Mouse (Mus musculus) thymus, postnatal 0 days (tissue): ENCODE measurements around the gene Chst8. TPM values are rescaled to one million over a fixed set of nuclear protein-coding genes. Genes with fewer than 3 reads are reported as not detected.

Source experiments
- DNase-seq: peaks from one replicate; pipeline ENCODE4 v3.0.0-alpha.2; 2015; ENCODE audit warnings: low spot score
- polyA plus RNA-seq: library from polyadenylated mRNA; unstranded; fragments of >200 nt; fragmentation: Nextera tagmentation; extraction: Ambion mirVana; gene quantifications from 2 replicates; pipeline ENCODE4 v1.2.1, GENCODE M21; 2015

Gene Chst8
- polyA plus RNA-seq, 1 experiment from 2014 or later, result 3.6 TPM

GRCm38 (mm10) chr7:34752151-34752762, 60.3 kb downstream of the Chst8 start:
- no peak for DNase-seq

GRCm38 (mm10) chr7:34750350-34750749, 62.2 kb downstream of the Chst8 start:
- DNase-seq, result no peak

GRCm38 (mm10) chr7:34749753-34750152, 62.8 kb downstream of the Chst8 start:
- peak; percentile 40 for DNase-seq

GRCm38 (mm10) chr7:34748501-34748900, 64.0 kb downstream of the Chst8 start:
- peak; percentile 66 for DNase-seq

- no peak for DNase-seq
Observed at GRCm38 (mm10) chr7:34747661-34748060, 64.8 kb downstream of the Chst8 start.

DNA sequence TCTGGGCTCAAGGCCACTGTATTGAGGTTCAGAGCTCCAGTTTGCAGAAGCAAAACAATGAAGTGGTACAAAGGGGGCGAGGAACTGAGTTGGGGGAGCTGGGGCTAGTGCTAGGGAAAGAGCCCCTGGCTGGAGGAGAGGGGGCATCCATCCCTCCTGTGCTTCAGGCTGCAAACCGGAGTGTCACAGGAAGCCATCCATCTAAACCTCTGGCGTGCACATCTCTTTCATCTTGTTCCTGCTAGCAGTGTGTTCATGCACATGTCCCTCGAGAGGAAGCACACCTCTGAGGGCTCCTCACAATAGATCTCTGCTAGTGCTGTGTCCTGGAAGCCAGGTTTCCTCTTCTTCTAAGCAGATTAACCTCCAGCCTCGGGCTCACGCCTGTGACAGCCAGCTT, 65.9 kb downstream of the Chst8 start:
- no peak for DNase-seq

GRCm38 (mm10) chr7:34746165-34746564, 66.3 kb downstream of the Chst8 start:
- DNase-seq, result peak; percentile 56

GRCm38 (mm10) chr7:34745426-34745825, 67.1 kb downstream of the Chst8 start:
- no peak for DNase-seq

DNA sequence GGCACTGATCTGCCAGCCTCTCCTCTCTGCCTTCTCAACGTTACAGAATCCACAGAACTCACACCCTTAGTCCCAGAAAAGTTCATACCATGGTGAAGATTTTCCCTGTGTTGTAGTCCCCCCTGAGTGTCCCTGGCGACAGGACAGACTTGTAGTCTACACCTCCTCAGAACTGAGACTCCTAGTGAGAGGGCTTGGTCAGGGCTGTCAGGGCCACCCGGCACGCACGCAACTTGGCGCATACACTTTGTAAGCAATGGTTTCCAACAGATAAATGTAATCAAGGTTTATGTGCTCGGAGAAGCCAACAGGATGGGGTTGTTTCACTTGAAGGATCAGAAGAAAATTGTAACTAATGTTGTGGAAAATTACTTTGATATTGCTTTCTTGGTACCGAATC, 67.5 kb downstream of the Chst8 start:
- DNase-seq, result no peak

GRCm38 (mm10) chr7:34743411-34744085, 69.0 kb downstream of the Chst8 start:
- no peak for DNase-seq

DNA sequence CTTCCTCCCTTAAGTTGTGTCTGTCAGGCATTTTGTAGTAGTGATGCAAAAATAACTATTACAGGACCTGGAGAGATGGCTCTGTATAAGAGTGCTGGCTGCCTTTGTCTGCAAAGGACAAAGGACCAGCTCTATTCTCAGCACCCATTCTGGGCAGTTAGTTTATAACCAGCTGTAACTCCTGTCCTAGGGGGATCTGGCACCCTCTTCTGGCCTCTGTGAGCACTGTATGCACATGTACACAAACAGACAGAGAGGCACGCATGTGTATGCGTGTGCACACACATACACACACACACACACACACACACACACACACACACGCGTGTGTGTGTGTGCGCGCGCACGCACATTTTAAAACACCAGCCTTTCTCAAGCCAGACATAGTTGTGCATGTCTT, 73.1 kb downstream of the Chst8 start:
- no peak for DNase-seq

DNA sequence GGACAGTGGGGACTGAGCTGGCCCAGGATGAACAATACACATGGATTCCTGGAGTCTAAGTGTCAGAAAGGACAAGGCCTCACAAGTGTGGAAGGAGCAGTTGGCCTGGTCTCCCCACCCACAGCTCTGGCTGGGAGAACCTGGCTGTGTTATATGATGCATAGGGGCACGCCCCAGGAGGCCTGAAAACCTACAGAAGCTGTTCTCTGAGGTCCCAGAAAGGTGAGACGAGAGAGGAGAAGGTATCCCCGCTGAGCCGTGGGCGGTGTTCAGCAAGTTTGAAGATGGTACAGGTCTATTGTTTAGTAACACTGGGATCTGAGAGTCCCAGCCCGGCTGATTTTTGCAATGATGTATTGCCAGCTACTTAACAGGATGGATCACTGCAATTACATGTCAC, 75.3 kb downstream of the Chst8 start:
- DNase-seq, result no peak

DNA sequence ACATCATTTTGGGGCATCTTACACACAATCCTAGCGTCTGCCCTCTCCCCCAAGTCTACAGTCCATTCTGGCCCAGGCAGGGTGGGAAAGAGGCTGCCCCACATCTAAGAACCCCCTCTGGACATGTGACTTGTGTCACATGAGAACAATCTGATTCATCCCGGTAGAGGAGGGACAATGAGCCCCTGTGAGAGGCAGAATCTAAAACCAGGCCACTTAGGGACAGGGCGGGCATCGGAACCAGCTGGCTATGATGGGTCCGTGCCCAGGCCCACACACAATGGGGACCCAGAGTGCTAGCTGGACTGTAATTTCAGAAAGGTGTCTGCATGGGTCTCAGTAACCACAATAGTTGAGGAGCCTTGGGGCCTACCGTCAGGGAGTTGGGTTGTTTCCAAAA, 78.2 kb downstream of the Chst8 start:
- no peak for DNase-seq

DNA sequence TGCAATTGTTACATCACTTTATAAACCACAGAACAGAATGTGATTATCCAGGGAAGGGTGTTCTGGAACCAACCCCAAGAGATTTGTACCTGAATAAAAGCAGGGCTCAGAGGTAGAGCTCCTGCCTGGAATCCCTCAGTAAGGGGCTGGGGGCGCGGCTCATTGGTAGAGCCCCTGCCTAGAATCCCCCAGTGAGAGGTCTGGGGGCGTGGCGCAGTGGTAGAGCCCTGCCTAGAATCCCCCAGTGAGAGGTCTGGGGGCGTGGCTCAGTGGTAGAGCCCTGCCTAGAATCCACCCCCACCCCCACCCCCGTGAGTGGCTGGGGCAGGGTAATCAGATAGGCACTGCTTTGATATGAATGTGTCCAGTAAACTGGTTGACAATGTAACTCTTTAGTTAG, 83.6 kb downstream of the Chst8 start:
- DNase-seq, result no peak

- DNase-seq, result no peak
Observed at GRCm38 (mm10) chr7:34725206-34725605, 87.3 kb downstream of the Chst8 start.

DNA sequence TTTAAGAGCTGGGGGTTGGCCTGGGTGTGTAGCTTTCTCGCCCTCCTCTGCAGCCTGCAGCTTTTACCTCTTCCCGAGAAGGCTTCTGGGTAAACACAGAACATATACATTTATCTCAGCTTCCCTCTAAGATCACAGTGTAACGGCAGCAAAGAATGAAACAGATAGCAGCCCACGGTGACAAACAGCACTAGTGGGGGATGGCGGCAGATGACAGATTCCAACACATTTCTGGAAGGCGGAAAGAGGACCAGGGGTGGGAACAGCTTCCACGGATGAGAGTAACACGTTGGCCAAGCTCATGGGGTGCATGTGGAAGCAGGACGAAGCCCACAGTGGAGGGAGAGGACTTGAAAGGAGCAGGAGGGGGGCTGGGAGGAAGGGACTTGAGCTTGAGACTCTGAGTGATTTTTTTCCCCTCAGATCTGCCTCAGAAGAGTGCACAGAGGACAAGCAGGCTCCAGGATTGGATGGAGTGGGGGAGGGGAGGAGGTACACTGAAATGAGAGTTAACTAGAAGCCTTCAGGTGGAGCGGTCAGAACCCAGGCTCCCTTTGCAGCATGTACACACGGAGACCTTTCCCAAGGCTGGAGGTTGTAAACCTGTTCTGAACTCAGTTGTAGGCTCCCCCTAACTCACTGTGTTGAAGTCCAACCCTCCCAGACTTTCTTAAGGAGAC, 89.8 kb downstream of the Chst8 start:
- DNase-seq, result no peak

GRCm38 (mm10) chr7:34722151-34722550, 90.4 kb downstream of the Chst8 start:
- DNase-seq, result no peak

GRCm38 (mm10) chr7:34721650-34722048, 90.9 kb downstream of the Chst8 start:
- DNase-seq, result no peak

- no peak for DNase-seq
Observed at GRCm38 (mm10) chr7:34720882-34721649, 91.4 kb downstream of the Chst8 start.

DNA sequence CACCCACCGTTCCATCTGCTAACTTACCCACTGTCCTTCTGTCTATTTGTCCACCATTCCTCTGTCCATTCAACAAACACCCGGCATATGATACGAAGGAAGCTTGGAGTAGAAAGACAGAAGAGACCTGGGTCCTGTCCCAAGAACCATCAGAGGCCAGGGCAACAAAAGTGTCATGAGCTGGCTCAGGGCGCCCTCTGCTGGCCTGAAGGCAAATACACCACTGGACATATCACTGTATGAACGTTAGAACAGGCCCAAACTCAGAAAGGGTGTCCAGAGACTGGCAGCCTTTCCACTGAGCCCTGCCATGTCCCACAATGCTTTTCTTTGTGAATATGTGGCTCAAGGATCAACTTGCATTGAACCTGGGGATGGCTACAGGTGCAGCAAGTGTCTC, 92.9 kb downstream of the Chst8 start:
- DNase-seq, result peak; percentile 44

DNA sequence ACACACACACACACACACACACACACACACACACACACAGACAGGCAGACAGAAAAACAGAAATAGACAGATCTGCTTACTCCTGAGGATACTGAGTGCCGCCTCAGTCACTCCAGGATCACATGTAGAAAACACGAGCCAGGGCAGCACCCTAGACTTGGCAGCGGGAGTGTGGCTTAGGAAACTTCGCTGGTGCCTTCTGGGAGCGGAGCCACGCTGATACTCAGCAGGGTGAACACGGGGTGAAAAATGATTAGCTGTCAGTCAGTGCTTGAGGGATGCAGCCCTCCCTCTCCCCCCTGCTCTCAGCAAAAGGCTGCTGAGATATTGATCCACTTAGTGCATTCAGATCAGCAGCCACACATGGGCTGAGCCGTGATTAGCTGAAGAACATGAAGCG, 93.9 kb downstream of the Chst8 start:
- no peak for DNase-seq
